Mouse (Mus musculus): ENCODE results near the gene Kctd4. TPM values are rescaled to one million over a fixed set of nuclear protein-coding genes. Genes with fewer than 3 reads are reported as not detected.
"Not testable (repeated sequence)": the region's sequence is repeated elsewhere in the genome, so short reads cannot be mapped to it uniquely, and the experiment has no call there.

The Kctd4 gene
- polyA plus RNA-seq (2015; fragmentation: Nextera tagmentation; extraction: Ambion mirVana) = 0.10 and 0.21 TPM in 2 replicates

DNA sequence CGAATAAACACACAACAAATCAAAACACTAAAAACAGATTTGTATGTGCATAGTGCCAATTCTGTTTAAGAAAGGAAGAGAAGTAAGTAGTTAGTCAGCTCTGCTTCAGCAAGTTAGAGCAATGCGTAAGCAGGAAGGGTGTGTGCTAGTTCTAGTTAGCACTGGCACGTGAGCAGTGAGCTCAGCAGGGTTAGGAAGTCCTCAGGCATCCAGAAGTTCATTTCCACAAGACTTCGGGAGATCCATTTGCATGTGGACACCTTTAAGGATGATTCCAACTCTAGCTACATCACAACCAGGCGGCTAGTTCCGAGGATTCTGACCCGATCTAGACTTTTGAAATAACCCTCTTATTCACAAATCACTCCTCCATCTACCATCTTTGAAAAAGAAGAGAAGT lies at the start of gene Kctd4:
Gene Kctd4, plus strand, starts transcription at position 244 of the 400 bp plus-strand sequence.
- H3K9me3 ChIP-seq (replicated peaks) = no peaks in the 10 kb centered on the region
- 76% methylated on average over 7 of the region's 7 CpGs for WGBS (ENCODE audit: insufficient replicate concordance)
- no peak within 1 kb of the TSS for H3K4me2 ChIP-seq
- H3K27me3 ChIP-seq = no peaks in the 10 kb centered on the region
- no peak within 1 kb of the TSS for H3K4me3 ChIP-seq (replicated peaks)
- no peak within 1 kb of the TSS for H3K9ac ChIP-seq
- no peaks in the 10 kb centered on the region for H3K36me3 ChIP-seq
- no peak within 1 kb of the TSS for H3K27ac ChIP-seq
- no peaks in the 10 kb centered on the region for H3K4me1 ChIP-seq (replicated peaks)
- ATAC-seq (ENCODE audit: low read depth) = no peak
- no peak for DNase-seq

- Histone ChIP-seq H3K36me3 (peaks cover 29% of the 10 kb centered on the region), H3K9me3 (replicated peaks) (no peaks in the 10 kb centered on the region), H3K4me3 (replicated peaks) (no peak overlapping the region), H3K4me2 (no peak overlapping the region), H3K27ac (no peak overlapping the region), H3K27me3 (no peaks in the 10 kb centered on the region), H3K4me1 (replicated peaks) (peaks cover 5% of the 10 kb centered on the region; the same call in 1 of the 2 replicates), H3K9ac (no peak overlapping the region)
- WGBS (ENCODE audit: insufficient replicate concordance) = 85% methylated on average over 8 of the region's 8 CpGs
- DNase-seq = no peak
- ATAC-seq (ENCODE audit: low read depth) = no peak
These were observed 47.9 kb upstream of the Kctd4 start for GRCm38 (mm10) chr14:75906931-75907330.

DNA sequence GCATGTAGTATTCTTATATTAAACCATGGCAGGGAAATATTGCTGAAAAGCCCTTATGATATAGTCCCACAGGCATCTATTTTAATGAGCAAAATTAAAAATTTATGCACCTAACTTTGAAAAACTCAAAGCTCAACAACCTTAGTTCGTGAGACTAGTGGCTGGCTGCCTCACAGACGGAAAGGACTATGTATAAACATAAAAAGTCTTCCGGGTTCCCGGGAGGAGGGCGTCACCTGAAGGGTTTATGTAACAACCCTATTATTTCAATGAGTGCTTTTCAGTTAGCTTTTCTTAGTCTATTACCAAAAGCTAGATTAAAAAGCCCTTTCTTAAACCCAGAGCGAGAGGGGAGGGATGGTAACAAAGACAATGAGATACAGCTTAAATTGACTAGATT lies 42.8 kb upstream of the Kctd4 start:
- H3K4me2 ChIP-seq = no peak overlapping the region
- peaks cover 5% of the 10 kb centered on the region for H3K4me1 ChIP-seq (replicated peaks)
- no peak overlapping the region for H3K4me3 ChIP-seq (replicated peaks)
- 86% methylated on average over 6 of the region's 6 CpGs for WGBS (ENCODE audit: insufficient replicate concordance)
- H3K9me3 ChIP-seq (replicated peaks) = no peaks in the 10 kb centered on the region
- no peaks in the 10 kb centered on the region for H3K27me3 ChIP-seq
- peak overlapping the region; percentile 47; the same call in 1 of the 2 replicates for H3K27ac ChIP-seq
- ATAC-seq (ENCODE audit: low read depth) (no peak), DNase-seq (no peak)
- peaks cover 11% of the 10 kb centered on the region for H3K36me3 ChIP-seq
- no peak overlapping the region for H3K9ac ChIP-seq

GRCm38 (mm10) chr14:75912665-75913064 lies 42.1 kb upstream of the Kctd4 start:
- H3K27me3 ChIP-seq = no peaks in the 10 kb centered on the region
- H3K27ac ChIP-seq = peak overlapping the region; percentile 47
- H3K9me3 ChIP-seq (replicated peaks) = no peaks in the 10 kb centered on the region
- H3K4me1 ChIP-seq (replicated peaks) = peaks cover 5% of the 10 kb centered on the region
- DNase-seq (no peak), ATAC-seq (ENCODE audit: low read depth) (peak; percentile 82)
- no peak overlapping the region for H3K4me3 ChIP-seq (replicated peaks)
- H3K36me3 ChIP-seq = peaks cover 13% of the 10 kb centered on the region
- H3K4me2 ChIP-seq = no peak overlapping the region
- 83% methylated on average over 2 of the region's 2 CpGs for WGBS (ENCODE audit: insufficient replicate concordance)
- no peak overlapping the region for H3K9ac ChIP-seq

- WGBS (ENCODE audit: insufficient replicate concordance) = 91% methylated on average over 1 of the region's 1 CpGs
- Histone ChIP-seq H3K4me3 (replicated peaks) (no peak overlapping the region), H3K9me3 (replicated peaks) (no peaks in the 10 kb centered on the region), H3K4me2 (no peak overlapping the region), H3K27ac (no peak overlapping the region), H3K27me3 (no peaks in the 10 kb centered on the region), H3K9ac (no peak overlapping the region), H3K36me3 (0 out of 2 replicates have a peak, but pooled peaks cover 2% of the 10 kb centered on the region), H3K4me1 (replicated peaks) (peaks cover 6% of the 10 kb centered on the region)
- ATAC-seq (ENCODE audit: low read depth) = no peak
- DNase-seq = no peak
These were observed 31.3 kb upstream of the Kctd4 start for GRCm38 (mm10) chr14:75923314-75924052.

DNA sequence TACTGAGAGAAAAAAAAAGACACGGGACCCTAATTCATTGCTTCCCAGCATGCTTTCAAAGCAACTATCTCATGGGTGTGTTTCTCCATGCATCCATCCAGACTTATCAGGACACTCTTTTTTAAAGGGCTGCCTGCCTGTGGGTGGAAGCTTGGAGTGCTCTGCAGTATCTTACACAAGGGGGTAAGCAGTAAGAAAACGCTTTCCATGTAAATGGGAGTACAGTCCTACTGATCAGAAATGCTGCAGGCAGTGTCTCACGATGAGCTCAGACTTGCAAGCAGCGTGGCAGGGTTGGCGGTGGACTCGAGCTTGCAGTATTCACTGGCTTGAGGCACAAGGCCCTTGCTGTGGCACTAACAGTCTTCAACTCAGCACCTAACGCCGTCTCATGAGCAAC lies 25.1 kb upstream of the Kctd4 start:
- not testable (repeated sequence) for H3K4me3 ChIP-seq (replicated peaks); H3K4me1 ChIP-seq (replicated peaks); H3K9ac ChIP-seq; H3K4me2 ChIP-seq; ATAC-seq (ENCODE audit: low read depth); DNase-seq; H3K9me3 ChIP-seq (replicated peaks); H3K27ac ChIP-seq; H3K36me3 ChIP-seq; H3K27me3 ChIP-seq
- WGBS (ENCODE audit: insufficient replicate concordance) = 89% methylated on average over 8 of the region's 8 CpGs

- no peak overlapping the region for H3K4me3 ChIP-seq (replicated peaks)
- ATAC-seq (ENCODE audit: low read depth) (no peak), DNase-seq (no peak)
- no peaks in the 10 kb centered on the region for H3K4me1 ChIP-seq (replicated peaks)
- no peaks in the 10 kb centered on the region for H3K27me3 ChIP-seq
- 0 out of 2 replicates have a peak, but pooled peaks cover 2% of the 10 kb centered on the region for H3K36me3 ChIP-seq
- 89% methylated on average over 23 of the region's 23 CpGs for WGBS (ENCODE audit: insufficient replicate concordance)
- no peak overlapping the region for H3K9ac ChIP-seq
- no peak overlapping the region for H3K4me2 ChIP-seq
- no peaks in the 10 kb centered on the region for H3K9me3 ChIP-seq (replicated peaks)
- no peak overlapping the region for H3K27ac ChIP-seq
These were observed 23.5 kb upstream of the Kctd4 start for GRCm38 (mm10) chr14:75931266-75931665.

GRCm38 (mm10) chr14:75934359-75934758 lies 20.4 kb upstream of the Kctd4 start:
- no peak overlapping the region for H3K4me2 ChIP-seq
- no peak overlapping the region for H3K9ac ChIP-seq
- ATAC-seq (ENCODE audit: low read depth) (no peak), DNase-seq (no peak)
- 74% methylated on average over 2 of the region's 2 CpGs for WGBS (ENCODE audit: insufficient replicate concordance)
- H3K4me3 ChIP-seq (replicated peaks) = no peak overlapping the region
- H3K4me1 ChIP-seq (replicated peaks) = no peaks in the 10 kb centered on the region
- H3K27ac ChIP-seq = no peak overlapping the region
- H3K27me3 ChIP-seq = no peaks in the 10 kb centered on the region
- H3K36me3 ChIP-seq = no peaks in the 10 kb centered on the region
- no peaks in the 10 kb centered on the region for H3K9me3 ChIP-seq (replicated peaks)

GRCm38 (mm10) chr14:75937714-75938113 lies 17.1 kb upstream of the Kctd4 start:
- Histone ChIP-seq H3K27me3 (no peaks in the 10 kb centered on the region), H3K4me2 (no peak overlapping the region), H3K36me3 (no peaks in the 10 kb centered on the region), H3K27ac (no peak overlapping the region), H3K4me1 (replicated peaks) (no peaks in the 10 kb centered on the region), H3K9ac (no peak overlapping the region), H3K4me3 (replicated peaks) (no peak overlapping the region), H3K9me3 (replicated peaks) (no peaks in the 10 kb centered on the region)
- DNase-seq (no peak), ATAC-seq (ENCODE audit: low read depth) (no peak)
- WGBS (ENCODE audit: insufficient replicate concordance) = 50% methylated on average over 1 of the region's 1 CpGs

GRCm38 (mm10) chr14:75941500-75941899 lies 13.3 kb upstream of the Kctd4 start:
- Histone ChIP-seq H3K4me2 (no peak overlapping the region), H3K27ac (no peak overlapping the region), H3K27me3 (no peaks in the 10 kb centered on the region), H3K36me3 (no peaks in the 10 kb centered on the region), H3K9me3 (replicated peaks) (no peaks in the 10 kb centered on the region), H3K4me3 (replicated peaks) (no peak overlapping the region), H3K4me1 (replicated peaks) (no peaks in the 10 kb centered on the region), H3K9ac (no peak overlapping the region)
- DNase-seq = no peak
- WGBS (ENCODE audit: insufficient replicate concordance) = 80% methylated on average over 1 of the region's 1 CpGs
- no peak for ATAC-seq (ENCODE audit: low read depth)

DNA sequence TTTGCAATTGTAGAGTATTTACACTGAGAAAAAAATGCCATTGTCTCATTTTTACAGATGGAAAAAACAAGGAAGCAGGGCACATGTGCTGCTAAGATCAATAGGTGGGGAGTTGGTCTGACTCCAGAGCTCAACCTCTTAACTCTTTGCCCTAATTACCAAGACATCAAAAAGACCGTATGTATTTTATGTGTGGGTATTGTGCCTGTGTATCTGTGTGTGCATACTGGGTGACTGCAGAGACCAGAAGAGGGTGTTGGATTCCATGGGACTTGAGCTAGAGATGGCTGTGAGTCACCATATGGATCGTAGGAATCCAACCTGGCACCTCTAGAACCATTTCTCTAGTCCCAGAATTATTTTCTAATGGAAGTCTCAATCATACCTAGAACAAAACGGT lies 12.4 kb upstream of the Kctd4 start:
- no peaks in the 10 kb centered on the region for H3K36me3 ChIP-seq
- H3K4me2 ChIP-seq = no peak overlapping the region
- no peak overlapping the region for H3K9ac ChIP-seq
- no peak for DNase-seq
- H3K27me3 ChIP-seq = no peaks in the 10 kb centered on the region
- WGBS (ENCODE audit: insufficient replicate concordance) = 78% methylated on average over 3 of the region's 3 CpGs
- H3K4me1 ChIP-seq (replicated peaks) = no peaks in the 10 kb centered on the region; the same call in 1 of the 2 replicates
- no peak for ATAC-seq (ENCODE audit: low read depth)
- H3K27ac ChIP-seq = no peak overlapping the region
- H3K4me3 ChIP-seq (replicated peaks) = no peak overlapping the region
- H3K9me3 ChIP-seq (replicated peaks) = no peaks in the 10 kb centered on the region

DNA sequence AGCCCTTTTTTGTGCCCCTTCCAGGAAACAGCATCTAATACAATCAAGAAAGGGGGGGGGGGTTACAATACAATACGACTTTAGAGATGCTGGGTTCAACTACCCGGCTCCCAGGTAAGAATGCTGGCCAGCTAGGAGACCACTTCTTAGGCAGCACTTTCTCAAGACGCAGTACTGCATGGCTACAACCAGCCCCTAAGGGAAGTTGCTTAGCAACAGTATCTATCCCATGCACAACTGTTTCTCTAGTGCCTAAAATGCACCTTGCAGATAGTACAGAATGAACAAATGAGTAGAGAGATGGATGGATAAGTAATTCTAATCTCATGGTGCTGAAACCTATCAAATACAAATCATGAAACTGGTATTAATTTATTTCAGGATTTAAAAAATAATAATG lies 7.1 kb upstream of the Kctd4 start:
- peaks cover 6% of the 10 kb centered on the region for H3K4me1 ChIP-seq (replicated peaks)
- no peak overlapping the region for H3K4me3 ChIP-seq (replicated peaks)
- no peak overlapping the region for H3K27ac ChIP-seq
- no peaks in the 10 kb centered on the region for H3K9me3 ChIP-seq (replicated peaks)
- no peaks in the 10 kb centered on the region for H3K27me3 ChIP-seq
- 58% methylated on average over 3 of the region's 3 CpGs for WGBS (ENCODE audit: insufficient replicate concordance)
- H3K9ac ChIP-seq = no peak overlapping the region
- ATAC-seq (ENCODE audit: low read depth) (no peak), DNase-seq (no peak)
- H3K36me3 ChIP-seq = no peaks in the 10 kb centered on the region
- H3K4me2 ChIP-seq = no peak overlapping the region
